Mouse (Mus musculus) embryonic facial prominence, embryonic 13.5 days (tissue): ENCODE measurements around the gene Specc1l. TPM values are rescaled to one million over a fixed set of nuclear protein-coding genes. Genes with fewer than 3 reads are reported as not detected.
"Not testable (repeated sequence)": the region's sequence is repeated elsewhere in the genome, so short reads cannot be mapped to it uniquely, and the experiment has no call there.

Source experiments
- ATAC-seq: fragments of 200-750 bp; cut with Nextera tagmentation; 2 replicates; pipeline ENCODE4 v1.8.0; 2017; ENCODE audit warnings: low read depth; ENCODE audit not compliant: insufficient number of reproducible peaks, insufficient read depth, low FRiP score, low TSS enrichment
- H3K27ac ChIP-seq: fragments of 300-500 bp; sonication (generic); 2 replicates; pipeline ENCODE4 v1.5.1; 2015; ENCODE audit warnings: moderate library complexity, mild to moderate bottlenecking, inconsistent platforms
- H3K27me3 ChIP-seq: fragments of 300-500 bp; sonication (generic); 2 replicates; pipeline ENCODE4 v1.6.1; 2015; ENCODE audit warnings: mild to moderate bottlenecking, inconsistent platforms
- H3K36me3 ChIP-seq: fragments of 300-500 bp; sonication (generic); 2 replicates; pipeline ENCODE4 v1.6.1; 2015; ENCODE audit warnings: mild to moderate bottlenecking, inconsistent platforms
- H3K4me1 ChIP-seq: fragments of 300-500 bp; sonication (generic); 2 replicates; pipeline ENCODE4 v1.6.1; 2015; ENCODE audit warnings: inconsistent platforms
- H3K4me2 ChIP-seq: fragments of 300-500 bp; sonication (generic); 2 replicates; pipeline ENCODE4 v1.6.1; 2015; ENCODE audit warnings: moderate library complexity, mild to moderate bottlenecking, inconsistent platforms
- H3K4me3 ChIP-seq: fragments of 300-500 bp; sonication (generic); 2 replicates; pipeline ENCODE4 v1.5.1; 2015; ENCODE audit warnings: mild to moderate bottlenecking, inconsistent platforms
- H3K9ac ChIP-seq: fragments of 300-500 bp; sonication (generic); 2 replicates; pipeline ENCODE4 v1.6.1; 2015; ENCODE audit warnings: mild to moderate bottlenecking, inconsistent platforms
- H3K9me3 ChIP-seq: fragments of 300-500 bp; sonication (generic); 2 replicates; pipeline ENCODE4 v1.6.1; 2016; ENCODE audit warnings: inconsistent platforms
- WGBS: fragments of 180-500 bp; shearing (Covaris S2); methylation state at CpG from one replicate; pipeline ENCODE4 v1.1.7; 2015; ENCODE audit warnings: mixed read lengths; 5-methylcytosine and 5-hydroxymethylcytosine counted together
- polyA plus RNA-seq: library from polyadenylated mRNA; unstranded; fragments of >200 nt; fragmentation: Nextera tagmentation; extraction: Ambion mirVana; gene quantifications from 2 replicates; pipeline ENCODE4 v1.2.1, GENCODE M21; 2015

The Specc1l gene
- polyA plus RNA-seq, 1 experiment from 2014 or later: 37.3 TPM

DNA sequence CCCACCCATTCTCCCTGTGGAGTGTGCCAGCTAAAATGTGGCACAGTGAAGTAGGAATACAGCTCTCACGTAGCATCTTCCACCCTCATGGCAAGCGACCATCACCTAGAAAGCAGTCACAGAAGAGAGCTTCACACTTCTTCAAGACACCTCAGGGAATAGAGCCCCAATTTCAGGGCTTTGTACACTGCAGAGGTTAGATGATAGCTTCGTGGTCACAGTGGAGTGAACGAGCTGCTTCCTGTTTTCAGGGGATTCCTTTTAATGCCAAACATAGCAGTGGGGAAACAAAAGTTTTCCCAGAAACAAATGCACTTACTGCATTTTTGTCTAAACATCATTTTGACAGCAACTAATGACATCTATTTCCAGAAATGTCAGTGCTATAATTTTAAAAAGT lies 77.5 kb downstream of the Specc1l start:
- no peaks in the 10 kb centered on the region for H3K4me1 ChIP-seq
- no peak overlapping the region for H3K4me2 ChIP-seq
- H3K4me3 ChIP-seq: no peak overlapping the region
- no peak for ATAC-seq
- H3K9ac ChIP-seq: no peak overlapping the region
- WGBS: 62% methylated on average over 4 of the region's 4 CpGs
- H3K27ac ChIP-seq: no peak overlapping the region
- H3K9me3 ChIP-seq: no peaks in the 10 kb centered on the region
- H3K27me3 ChIP-seq: no peaks in the 10 kb centered on the region
- peaks cover 27% of the 10 kb centered on the region for H3K36me3 ChIP-seq

- no peak for ATAC-seq
- H3K9me3 ChIP-seq: no peaks in the 10 kb centered on the region
- H3K4me3 ChIP-seq: no peak overlapping the region
- 88% methylated on average over 5 of the region's 5 CpGs for WGBS
- no peak overlapping the region for H3K27ac ChIP-seq
- H3K27me3 ChIP-seq: no peaks in the 10 kb centered on the region
- peaks cover 31% of the 10 kb centered on the region for H3K36me3 ChIP-seq
- no peak overlapping the region for H3K9ac ChIP-seq
- H3K4me1 ChIP-seq: peaks cover 9% of the 10 kb centered on the region; the same call in 1 of the 2 replicates
- no peak overlapping the region for H3K4me2 ChIP-seq
Observed at GRCm38 (mm10) chr10:75290650-75291049, 78.8 kb downstream of the Specc1l start.

- Histone ChIP-seq H3K36me3 (peaks cover 35% of the 10 kb centered on the region), H3K9me3 (no peaks in the 10 kb centered on the region), H3K4me1 (peaks cover 10% of the 10 kb centered on the region; the same call in 1 of the 2 replicates), H3K9ac (no peak overlapping the region), H3K4me2 (no peak overlapping the region), H3K27me3 (no peaks in the 10 kb centered on the region), H3K4me3 (no peak overlapping the region), H3K27ac (no peak overlapping the region)
- ATAC-seq: no peak
- WGBS: 78% methylated on average over 1 of the region's 1 CpGs
Observed at GRCm38 (mm10) chr10:75291338-75291737, 79.5 kb downstream of the Specc1l start.

DNA sequence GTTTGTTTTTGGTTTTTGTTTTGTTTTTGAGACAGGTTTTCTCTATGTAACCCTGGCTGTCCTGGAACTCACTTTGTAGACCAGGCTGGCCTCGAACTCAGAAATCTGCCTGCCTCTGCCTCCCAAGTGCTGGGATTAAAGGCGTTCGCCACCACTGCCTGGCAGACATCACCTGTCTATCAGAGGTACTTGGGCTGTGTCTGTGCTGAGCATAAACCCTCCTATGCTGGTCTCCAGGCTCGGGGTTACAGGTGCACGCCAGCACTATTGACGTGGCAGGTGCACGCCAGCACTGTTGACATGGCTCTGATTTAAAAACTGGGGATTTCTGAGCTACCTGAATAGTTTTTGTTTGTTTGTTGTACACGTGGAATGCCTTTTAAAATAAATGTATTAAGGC lies 80.3 kb downstream of the Specc1l start:
- ATAC-seq, H3K27ac ChIP-seq, H3K27me3 ChIP-seq, H3K4me2 ChIP-seq, H3K9me3 ChIP-seq, H3K9ac ChIP-seq, H3K4me1 ChIP-seq, H3K4me3 ChIP-seq: not testable (repeated sequence)
- peaks cover 37% of the 10 kb centered on the region for H3K36me3 ChIP-seq
- 91% methylated on average over 8 of the region's 8 CpGs for WGBS

DNA sequence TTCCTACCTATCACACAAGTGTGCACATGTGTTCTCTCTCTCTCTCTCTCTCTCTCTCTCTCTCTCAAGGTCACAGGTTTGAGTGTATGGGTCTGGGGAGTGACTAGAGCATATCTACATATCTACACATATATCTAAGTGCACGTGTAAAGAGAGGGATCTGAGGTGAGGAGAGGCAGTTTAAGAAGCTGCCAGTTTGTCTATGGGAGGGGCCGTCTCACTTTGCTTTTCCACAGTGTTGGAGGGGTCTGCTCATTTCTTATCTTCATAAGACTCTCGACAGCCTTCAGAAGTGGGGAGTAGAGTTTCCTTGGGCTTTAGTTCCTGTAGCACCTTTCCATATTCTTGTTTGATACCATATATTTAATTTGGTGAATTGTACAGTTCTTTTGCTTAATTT lies 81.4 kb downstream of the Specc1l start:
- Histone ChIP-seq H3K27ac (no peak overlapping the region), H3K4me1 (peaks cover 10% of the 10 kb centered on the region; the same call in 1 of the 2 replicates), H3K4me2 (no peak overlapping the region), H3K9ac (no peak overlapping the region), H3K4me3 (no peak overlapping the region), H3K36me3 (peaks cover 44% of the 10 kb centered on the region), H3K27me3 (no peaks in the 10 kb centered on the region), H3K9me3 (no peaks in the 10 kb centered on the region)
- no peak for ATAC-seq
- 78% methylated on average over 3 of the region's 3 CpGs for WGBS

DNA sequence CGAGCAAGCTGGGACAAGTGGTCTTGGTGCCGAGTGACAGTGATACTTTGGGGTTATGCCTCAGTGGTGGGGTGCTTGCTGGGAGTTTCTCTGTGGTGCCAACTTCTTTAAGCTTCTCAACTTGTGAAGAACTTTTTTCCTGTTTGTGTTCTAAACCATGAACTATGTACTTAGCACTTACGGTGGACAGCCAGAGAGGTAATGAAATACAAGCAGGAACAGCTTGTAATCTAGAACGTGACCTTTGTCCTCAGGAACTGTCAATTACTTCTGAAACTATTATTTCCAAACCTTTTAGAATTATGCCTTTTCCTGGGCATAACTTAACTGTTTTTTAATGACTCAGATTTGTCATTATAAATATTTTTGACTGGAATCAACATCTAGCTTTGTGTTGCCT lies 82.5 kb downstream of the Specc1l start:
- H3K27me3 ChIP-seq: no peaks in the 10 kb centered on the region
- H3K36me3 ChIP-seq: peaks cover 47% of the 10 kb centered on the region
- peaks cover 11% of the 10 kb centered on the region; the same call in 1 of the 2 replicates for H3K4me1 ChIP-seq
- no peak overlapping the region for H3K27ac ChIP-seq
- no peaks in the 10 kb centered on the region for H3K9me3 ChIP-seq
- 63% methylated on average over 4 of the region's 4 CpGs for WGBS
- no peak overlapping the region for H3K4me2 ChIP-seq
- no peak overlapping the region for H3K9ac ChIP-seq
- ATAC-seq: no peak
- no peak overlapping the region for H3K4me3 ChIP-seq

DNA sequence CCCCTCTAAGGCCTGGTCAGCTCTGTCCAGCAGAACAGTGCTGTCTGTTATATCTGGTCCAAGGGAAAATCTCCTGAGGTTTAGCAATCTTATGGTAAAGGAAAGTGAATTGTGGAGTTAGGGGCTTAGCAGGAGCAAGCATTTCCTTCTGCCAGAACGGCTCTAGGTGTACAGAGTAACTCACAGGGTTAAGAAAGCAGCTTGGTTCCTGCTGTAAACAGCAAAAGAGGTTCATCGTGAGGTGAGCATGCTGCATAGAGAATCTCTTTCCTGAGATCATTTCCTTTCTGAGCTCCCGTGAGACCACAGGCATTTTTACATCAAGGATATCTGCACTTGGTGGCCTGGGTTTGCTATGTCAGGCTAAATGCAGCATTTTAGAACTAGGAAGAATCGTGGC lies 83.1 kb downstream of the Specc1l start:
- WGBS: 56% methylated on average over 4 of the region's 4 CpGs
- ATAC-seq: no peak
- no peaks in the 10 kb centered on the region for H3K27me3 ChIP-seq

DNA sequence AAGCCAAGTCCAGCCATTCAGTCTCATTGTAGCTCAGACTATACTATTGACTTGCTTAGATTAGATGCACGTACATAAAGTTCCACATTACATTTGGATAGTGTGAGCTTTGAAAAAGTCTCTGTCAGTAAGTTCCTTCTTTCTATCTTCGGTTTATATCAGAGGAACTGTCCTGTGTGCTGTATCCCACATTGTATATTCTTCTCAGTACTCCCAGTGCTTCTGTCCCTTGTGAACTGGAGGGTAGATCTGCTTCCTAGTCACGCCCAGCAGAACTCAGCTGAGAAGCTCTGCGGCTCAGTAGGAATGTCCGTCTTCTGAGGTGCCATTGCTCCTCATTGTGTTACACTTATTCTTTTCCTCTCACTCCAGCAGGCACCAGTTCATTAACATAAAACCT lies 86.7 kb downstream of the Specc1l start:
- no peak overlapping the region for H3K4me3 ChIP-seq
- peaks cover 15% of the 10 kb centered on the region; the same call in 1 of the 2 replicates for H3K4me1 ChIP-seq
- no peak overlapping the region for H3K27ac ChIP-seq
- H3K27me3 ChIP-seq: no peaks in the 10 kb centered on the region
- H3K9ac ChIP-seq: no peak overlapping the region
- no peak for ATAC-seq
- H3K36me3 ChIP-seq: peaks cover 77% of the 10 kb centered on the region
- 94% methylated on average over 5 of the region's 5 CpGs for WGBS
- H3K9me3 ChIP-seq: no peaks in the 10 kb centered on the region
- H3K4me2 ChIP-seq: no peak overlapping the region

More for the DNA sequence above, 83.1 kb downstream of the Specc1l start:
- Histone ChIP-seq H3K27ac (no peak overlapping the region), H3K9me3 (no peaks in the 10 kb centered on the region), H3K36me3 (peaks cover 48% of the 10 kb centered on the region), H3K4me1 (peaks cover 15% of the 10 kb centered on the region; the same call in 1 of the 2 replicates), H3K9ac (no peak overlapping the region), H3K4me3 (no peak overlapping the region), H3K4me2 (no peak overlapping the region)

DNA sequence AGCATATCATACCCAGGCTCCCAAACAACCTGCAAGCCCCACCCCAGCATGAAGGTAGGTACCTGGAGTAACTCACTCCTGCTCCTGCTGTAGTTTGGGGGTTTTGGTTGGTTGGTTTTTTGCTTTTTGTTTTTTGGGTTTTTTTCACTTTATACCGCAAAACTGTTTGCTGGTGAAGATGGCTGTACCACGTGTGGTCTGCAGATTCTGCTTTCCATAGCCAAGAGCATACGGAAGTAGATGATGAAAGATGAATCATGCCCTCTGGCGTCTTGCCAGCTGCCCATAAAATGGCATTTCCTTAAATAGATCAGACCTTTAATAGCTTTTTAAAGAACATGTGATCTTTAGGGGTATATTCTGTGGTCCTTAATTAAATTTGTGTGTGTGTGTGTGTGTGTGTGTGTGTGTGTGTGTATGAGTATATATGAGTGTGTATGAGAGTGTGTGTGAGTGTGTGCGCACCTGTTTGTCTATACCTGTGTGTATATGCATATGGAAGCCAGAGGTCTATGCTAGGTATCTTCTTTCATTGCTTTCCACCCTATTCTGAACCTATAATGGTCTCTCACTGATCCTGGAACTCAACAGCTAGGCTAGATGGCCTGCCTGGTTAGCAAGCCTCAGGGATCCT lies 88.0 kb downstream of the Specc1l start:
- H3K9me3 ChIP-seq: no peaks in the 10 kb centered on the region

GRCm38 (mm10) chr10:75301195-75301806 lies 89.4 kb downstream of the Specc1l start:
- Histone ChIP-seq H3K9me3 (no peaks in the 10 kb centered on the region), H3K36me3 (peaks cover 90% of the 10 kb centered on the region), H3K4me1 (0 out of 2 replicates have a peak, but pooled peaks cover 5% of the 10 kb centered on the region), H3K4me2 (no peak overlapping the region), H3K4me3 (no peak overlapping the region), H3K9ac (no peak overlapping the region), H3K27ac (no peak overlapping the region), H3K27me3 (no peaks in the 10 kb centered on the region)
- 91% methylated on average over 12 of the region's 12 CpGs for WGBS
- ATAC-seq: no peak

More for the DNA sequence above, 88.0 kb downstream of the Specc1l start:
- H3K36me3 ChIP-seq: peaks cover 87% of the 10 kb centered on the region
- no peaks in the 10 kb centered on the region for H3K27me3 ChIP-seq
- ATAC-seq: no peak
- peaks cover 12% of the 10 kb centered on the region; the same call in 1 of the 2 replicates for H3K4me1 ChIP-seq
- H3K27ac ChIP-seq: no peak overlapping the region
- H3K4me3 ChIP-seq: no peak overlapping the region
- no peak overlapping the region for H3K4me2 ChIP-seq
- 66% methylated on average over 5 of the region's 5 CpGs for WGBS
- H3K9ac ChIP-seq: no peak overlapping the region

DNA sequence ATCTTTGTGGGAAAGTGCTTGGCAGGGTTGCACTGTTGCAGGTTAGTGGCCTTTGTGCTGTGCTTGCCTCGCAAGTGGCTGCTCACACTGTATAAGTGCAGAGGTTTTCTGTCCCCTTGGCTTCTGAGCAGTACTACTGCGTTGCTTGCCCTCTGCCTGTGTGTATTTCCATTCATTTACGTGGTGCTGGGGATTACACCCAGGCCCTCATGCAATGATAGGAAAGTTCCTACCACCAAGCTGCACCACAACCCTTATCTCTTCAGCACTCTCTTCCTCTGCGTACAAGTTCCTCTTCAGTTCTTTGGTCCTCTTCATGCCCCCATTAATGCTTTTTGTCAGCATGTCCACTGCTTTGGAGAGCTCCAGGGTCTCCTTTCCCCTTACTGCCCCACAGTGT lies 90.1 kb downstream of the Specc1l start:
- peaks cover 90% of the 10 kb centered on the region for H3K36me3 ChIP-seq
- no peak for ATAC-seq
- WGBS: 95% methylated on average over 4 of the region's 4 CpGs

DNA sequence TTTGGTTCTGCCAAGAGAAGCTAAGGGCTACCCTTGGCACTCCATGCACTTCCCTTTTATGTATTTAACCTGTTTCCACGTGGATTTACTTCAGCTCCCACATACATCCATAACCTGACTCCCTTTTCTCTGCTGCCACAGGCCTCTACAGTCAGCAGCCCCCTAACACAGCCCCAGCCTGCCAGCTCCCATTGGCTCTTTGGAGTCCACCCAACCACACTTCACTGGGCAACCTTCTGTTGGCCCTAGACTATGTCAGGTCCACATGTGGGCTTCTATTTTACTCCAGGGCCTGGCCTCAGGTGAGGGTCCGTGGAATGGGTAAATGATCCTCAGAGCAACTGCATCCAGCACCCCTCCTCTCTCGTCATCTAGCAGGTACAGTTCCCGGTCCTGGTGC lies 90.7 kb downstream of the Specc1l start:
- ATAC-seq: no peak
- Histone ChIP-seq H3K4me1 (0 out of 2 replicates have a peak, but pooled peaks cover 5% of the 10 kb centered on the region), H3K36me3 (peaks cover 95% of the 10 kb centered on the region), H3K9me3 (no peaks in the 10 kb centered on the region), H3K27me3 (no peaks in the 10 kb centered on the region), H3K27ac (no peak overlapping the region), H3K4me2 (no peak overlapping the region), H3K4me3 (no peak overlapping the region), H3K9ac (no peak overlapping the region)
- WGBS: 87% methylated on average over 4 of the region's 4 CpGs

More for the DNA sequence above, 90.1 kb downstream of the Specc1l start:
- Histone ChIP-seq H3K9ac (no peak overlapping the region), H3K27me3 (no peaks in the 10 kb centered on the region), H3K4me3 (no peak overlapping the region), H3K9me3 (no peaks in the 10 kb centered on the region), H3K27ac (no peak overlapping the region), H3K4me2 (no peak overlapping the region), H3K4me1 (0 out of 2 replicates have a peak, but pooled peaks cover 5% of the 10 kb centered on the region)
